Mouse (Mus musculus): ENCODE measurements at regions not wholly inside any gene's neighbourhood (a gene's known extent, or its start where the extent isn't known, plus 50 kb on each side); places are given as distances from the start of the nearest gene placed in this dataset.

DNA sequence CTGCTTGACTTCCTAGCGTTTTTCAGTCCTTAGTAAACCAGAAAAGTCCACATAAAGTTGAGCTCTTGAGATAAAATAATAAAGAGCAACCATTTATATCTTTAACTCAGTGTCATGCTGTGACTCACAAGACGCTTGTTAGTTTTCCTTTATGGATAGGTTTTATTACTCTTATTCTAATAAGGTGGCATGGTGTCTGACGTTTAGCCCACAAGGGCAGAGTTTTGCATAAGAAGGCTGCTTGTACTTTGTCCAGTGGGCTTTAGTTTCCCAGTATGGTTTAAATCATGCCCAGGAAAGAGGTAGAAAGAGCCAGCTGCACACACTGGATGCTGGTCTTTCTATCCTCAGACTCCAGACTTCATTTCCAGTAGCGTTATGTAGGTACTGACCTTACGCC, 332.4 kb upstream of the Prkd1 start:
- Histone ChIP-seq H3K27me3 (ENCODE audit: control insufficient read depth, insufficient read depth, insufficient read length) (no peaks in the 10 kb centered on the region), H3K36me3 (ENCODE audit: control insufficient read depth, insufficient read depth) (no peaks in the 10 kb centered on the region), H3K4me3 (no peak overlapping the region), H3ac (ENCODE audit: control insufficient read depth, insufficient read length) (no peak overlapping the region), H3K4me2 (ENCODE audit: low read depth) (no peak overlapping the region), H3K79me2 (ENCODE audit: control insufficient read depth, insufficient read depth) (no peaks in the 10 kb centered on the region)
- TF ChIP-seq MYOG (IDR thresholded peaks at IDR 0.05; ENCODE audit: control insufficient read depth in 1 of 3, insufficient read depth in 1 of 3, insufficient read length in 2 of 3, low read depth in 2 of 3) (no peak), TCF12 (IDR thresholded peaks at IDR 0.05; ENCODE audit: insufficient read depth, poor library complexity, severe bottlenecking) (no peak), USF1 (IDR thresholded peaks at IDR 0.05; ENCODE audit: low read depth) (no peak), TCF3 (IDR thresholded peaks at IDR 0.05; ENCODE audit: insufficient read length, low read depth) (no peak), POLR2AphosphoS2 (IDR thresholded peaks at IDR 0.05; ENCODE audit: insufficient read length, low read depth) (no peak), CEBPB (IDR thresholded peaks at IDR 0.05; ENCODE audit: insufficient read depth, poor library complexity, severe bottlenecking) (no peak), SRF (IDR thresholded peaks at IDR 0.05; ENCODE audit: control insufficient read depth, insufficient read length, low read depth) (no peak), POLR2A (IDR thresholded peaks at IDR 0.05; ENCODE audit: insufficient read length, low read depth) (no peak), MAX (IDR thresholded peaks at IDR 0.05; ENCODE audit: low read depth) (no peak)

DNA sequence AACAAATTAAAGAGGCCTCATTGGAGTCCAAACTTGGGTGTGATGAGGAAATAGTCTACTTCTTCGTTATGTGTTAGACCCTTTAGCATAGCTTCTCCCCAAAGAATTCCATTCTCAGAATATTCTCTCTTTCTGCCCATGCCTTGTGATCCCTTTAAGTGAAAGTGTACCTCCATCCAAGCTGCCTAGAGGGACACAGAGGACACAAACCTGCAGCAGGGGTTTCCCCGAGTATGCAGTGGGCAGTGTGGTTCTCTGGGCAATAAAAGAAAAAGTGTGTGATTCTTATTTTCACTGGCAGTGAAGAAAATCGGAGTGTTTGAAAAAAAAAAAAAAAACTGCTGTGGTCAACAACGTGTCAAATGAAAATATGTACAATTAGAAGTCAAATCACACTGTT, 331.9 kb upstream of the Prkd1 start:
- Histone ChIP-seq H3K27me3 (ENCODE audit: control insufficient read depth, insufficient read depth, insufficient read length) (no peaks in the 10 kb centered on the region), H3K79me2 (ENCODE audit: control insufficient read depth, insufficient read depth) (no peaks in the 10 kb centered on the region), H3K4me2 (ENCODE audit: low read depth) (no peak overlapping the region), H3ac (ENCODE audit: control insufficient read depth, insufficient read length) (no peak overlapping the region), H3K36me3 (ENCODE audit: control insufficient read depth, insufficient read depth) (no peaks in the 10 kb centered on the region), H3K4me3 (no peak overlapping the region)
- TF ChIP-seq POLR2AphosphoS2 (IDR thresholded peaks at IDR 0.05; ENCODE audit: insufficient read length, low read depth), result no peak
- no peak for TF ChIP-seq REST (IDR thresholded peaks at IDR 0.05; ENCODE audit: insufficient read depth, insufficient read length)
- TF ChIP-seq TCF12 (IDR thresholded peaks at IDR 0.05; ENCODE audit: insufficient read depth, poor library complexity, severe bottlenecking), result no peak
- no peak for TF ChIP-seq MYOD1 (IDR thresholded peaks at IDR 0.05; ENCODE audit: control insufficient read depth in 1 of 3, insufficient read length in 2 of 3, low read depth in 2 of 3)
- TF ChIP-seq POLR2A (IDR thresholded peaks at IDR 0.05; ENCODE audit: insufficient read length, low read depth), result no peak
- TF ChIP-seq TCF3 (IDR thresholded peaks at IDR 0.05; ENCODE audit: insufficient read length, low read depth), result no peak
- no peak for TF ChIP-seq E2F4 (IDR thresholded peaks at IDR 0.05; ENCODE audit: insufficient read depth)

DNA sequence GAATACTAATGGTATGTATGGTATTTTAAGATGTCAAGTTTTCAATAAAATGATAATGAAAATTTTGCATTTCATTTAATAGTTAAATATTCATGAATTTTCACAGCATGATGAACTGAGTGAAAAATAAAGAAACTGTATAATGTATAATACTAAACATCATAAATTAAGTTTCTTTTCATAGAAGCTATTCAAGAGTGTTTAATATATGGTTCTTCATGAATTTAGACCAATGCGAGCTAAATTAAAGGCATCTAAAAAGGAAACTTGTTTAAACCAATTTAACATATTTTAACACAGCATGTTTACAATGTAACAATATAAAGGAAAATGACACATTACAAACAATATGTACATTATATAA, 321.8 kb upstream of the Prkd1 start:
- no peak for TF ChIP-seq MAX (IDR thresholded peaks at IDR 0.05; ENCODE audit: low read depth)
- no peak for TF ChIP-seq REST (IDR thresholded peaks at IDR 0.05; ENCODE audit: insufficient read depth, insufficient read length)
- TF ChIP-seq CEBPB (IDR thresholded peaks at IDR 0.05; ENCODE audit: insufficient read depth, poor library complexity, severe bottlenecking), result no peak
- no peak for TF ChIP-seq E2F4 (IDR thresholded peaks at IDR 0.05; ENCODE audit: insufficient read depth)
- TF ChIP-seq MYOD1 (IDR thresholded peaks at IDR 0.05; ENCODE audit: control insufficient read depth in 1 of 3, insufficient read length in 2 of 3, low read depth in 2 of 3), result no peak
- no peak for TF ChIP-seq USF1 (IDR thresholded peaks at IDR 0.05; ENCODE audit: low read depth)
- no peak for TF ChIP-seq MYOG (IDR thresholded peaks at IDR 0.05; ENCODE audit: control insufficient read depth in 1 of 3, insufficient read depth in 1 of 3, insufficient read length in 2 of 3, low read depth in 2 of 3)
- no peak for TF ChIP-seq POLR2AphosphoS2 (IDR thresholded peaks at IDR 0.05; ENCODE audit: insufficient read length, low read depth)
- no peak for TF ChIP-seq TCF3 (IDR thresholded peaks at IDR 0.05; ENCODE audit: insufficient read length, low read depth)
- TF ChIP-seq SRF (IDR thresholded peaks at IDR 0.05; ENCODE audit: control insufficient read depth, insufficient read length, low read depth), result no peak
- TF ChIP-seq POLR2A (IDR thresholded peaks at IDR 0.05; ENCODE audit: insufficient read length, low read depth), result no peak
- H3ac ChIP-seq (ENCODE audit: control insufficient read depth, insufficient read length), result no peak overlapping the region
- no peaks in the 10 kb centered on the region for H3K79me2 ChIP-seq (ENCODE audit: control insufficient read depth, insufficient read depth)
- no peaks in the 10 kb centered on the region for H3K36me3 ChIP-seq (ENCODE audit: control insufficient read depth, insufficient read depth)
- no peaks in the 10 kb centered on the region for H3K27me3 ChIP-seq (ENCODE audit: control insufficient read depth, insufficient read depth, insufficient read length)
- no peak overlapping the region for H3K4me3 ChIP-seq
- no peak overlapping the region for H3K4me2 ChIP-seq (ENCODE audit: low read depth)

DNA sequence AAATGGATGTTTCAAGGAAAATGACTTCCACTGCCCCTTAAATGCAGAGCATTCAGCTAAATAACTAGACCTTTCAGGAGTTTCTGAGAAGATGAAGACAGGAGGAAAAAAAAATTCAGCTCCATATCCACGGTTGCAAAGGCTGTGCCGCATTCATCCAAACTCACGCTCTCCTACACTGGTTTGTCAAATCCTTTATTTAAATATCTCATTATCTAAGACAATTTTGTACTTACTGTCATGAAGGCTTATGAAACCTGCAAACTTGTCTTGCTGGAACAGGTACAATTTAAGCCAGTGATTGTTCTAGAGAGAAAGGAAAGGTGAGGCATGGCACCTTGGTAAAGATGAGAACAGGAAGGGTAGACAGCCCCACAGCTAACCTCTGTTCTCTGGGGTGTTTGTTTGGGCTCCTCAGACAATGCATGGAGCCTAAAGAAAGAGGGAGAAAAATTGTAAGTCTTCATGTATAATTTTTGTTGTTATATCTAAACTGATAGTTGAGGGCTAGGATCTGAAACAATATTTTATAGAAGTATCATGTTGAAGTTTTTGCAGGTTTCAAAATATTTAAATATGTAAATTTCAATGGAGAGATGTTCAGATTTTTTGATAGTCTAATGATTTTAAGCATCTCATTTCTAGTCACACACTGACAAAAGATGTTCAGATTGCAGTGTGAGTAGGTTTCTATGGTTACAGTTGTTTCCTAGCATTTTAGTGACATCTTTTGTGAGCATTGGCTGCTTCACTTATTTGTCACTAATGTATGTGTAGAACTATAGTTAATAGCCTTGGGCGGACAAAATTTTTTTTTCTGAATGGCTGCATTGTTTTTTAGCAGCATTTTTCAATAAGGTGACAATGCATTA, 321.2 kb upstream of the Prkd1 start:
- Histone ChIP-seq H3K4me3 (no peak overlapping the region), H3K4me2 (ENCODE audit: low read depth) (no peak overlapping the region), H3ac (ENCODE audit: control insufficient read depth, insufficient read length) (no peak overlapping the region), H3K79me2 (ENCODE audit: control insufficient read depth, insufficient read depth) (no peaks in the 10 kb centered on the region), H3K27me3 (ENCODE audit: control insufficient read depth, insufficient read depth, insufficient read length) (no peaks in the 10 kb centered on the region), H3K36me3 (ENCODE audit: control insufficient read depth, insufficient read depth) (no peaks in the 10 kb centered on the region)
- TF ChIP-seq CEBPB (IDR thresholded peaks at IDR 0.05; ENCODE audit: insufficient read depth, poor library complexity, severe bottlenecking), result no peak
- no peak for TF ChIP-seq MAX (IDR thresholded peaks at IDR 0.05; ENCODE audit: low read depth)
- no peak for TF ChIP-seq TCF3 (IDR thresholded peaks at IDR 0.05; ENCODE audit: insufficient read length, low read depth)
- TF ChIP-seq POLR2A (IDR thresholded peaks at IDR 0.05; ENCODE audit: insufficient read length, low read depth), result no peak
- no peak for TF ChIP-seq MYOG (IDR thresholded peaks at IDR 0.05; ENCODE audit: control insufficient read depth in 1 of 3, insufficient read depth in 1 of 3, insufficient read length in 2 of 3, low read depth in 2 of 3)
- TF ChIP-seq POLR2AphosphoS2 (IDR thresholded peaks at IDR 0.05; ENCODE audit: insufficient read length, low read depth), result no peak
- no peak for TF ChIP-seq MYOD1 (IDR thresholded peaks at IDR 0.05; ENCODE audit: control insufficient read depth in 1 of 3, insufficient read length in 2 of 3, low read depth in 2 of 3)
- no peak for TF ChIP-seq E2F4 (IDR thresholded peaks at IDR 0.05; ENCODE audit: insufficient read depth)
- no peak for TF ChIP-seq USF1 (IDR thresholded peaks at IDR 0.05; ENCODE audit: low read depth)
- no peak for TF ChIP-seq REST (IDR thresholded peaks at IDR 0.05; ENCODE audit: insufficient read depth, insufficient read length)
- TF ChIP-seq TCF12 (IDR thresholded peaks at IDR 0.05; ENCODE audit: insufficient read depth, poor library complexity, severe bottlenecking), result no peak
- TF ChIP-seq SRF (IDR thresholded peaks at IDR 0.05; ENCODE audit: control insufficient read depth, insufficient read length, low read depth), result no peak

All from myocyte (in vitro differentiated cells).